Mouse (Mus musculus) embryonic fibroblast, embryonic 13.5 days (primary cell): Measurements from ENCODE around the gene Ankrd28.

Source experiments
- CTCF ChIP-seq: IDR thresholded peaks from 2 replicates; pipeline ENCODE4 v1.5.1; 2011; ENCODE audit warnings: mild to moderate bottlenecking, control low read depth, low read length, moderate library complexity, borderline replicate concordance; ENCODE audit not compliant: insufficient read depth
- POLR2A ChIP-seq: IDR thresholded peaks from 2 replicates; pipeline ENCODE4 v1.6.1; 2011; ENCODE audit warnings: low read depth, mild to moderate bottlenecking, control low read depth, low read length, moderate library complexity

DNA sequence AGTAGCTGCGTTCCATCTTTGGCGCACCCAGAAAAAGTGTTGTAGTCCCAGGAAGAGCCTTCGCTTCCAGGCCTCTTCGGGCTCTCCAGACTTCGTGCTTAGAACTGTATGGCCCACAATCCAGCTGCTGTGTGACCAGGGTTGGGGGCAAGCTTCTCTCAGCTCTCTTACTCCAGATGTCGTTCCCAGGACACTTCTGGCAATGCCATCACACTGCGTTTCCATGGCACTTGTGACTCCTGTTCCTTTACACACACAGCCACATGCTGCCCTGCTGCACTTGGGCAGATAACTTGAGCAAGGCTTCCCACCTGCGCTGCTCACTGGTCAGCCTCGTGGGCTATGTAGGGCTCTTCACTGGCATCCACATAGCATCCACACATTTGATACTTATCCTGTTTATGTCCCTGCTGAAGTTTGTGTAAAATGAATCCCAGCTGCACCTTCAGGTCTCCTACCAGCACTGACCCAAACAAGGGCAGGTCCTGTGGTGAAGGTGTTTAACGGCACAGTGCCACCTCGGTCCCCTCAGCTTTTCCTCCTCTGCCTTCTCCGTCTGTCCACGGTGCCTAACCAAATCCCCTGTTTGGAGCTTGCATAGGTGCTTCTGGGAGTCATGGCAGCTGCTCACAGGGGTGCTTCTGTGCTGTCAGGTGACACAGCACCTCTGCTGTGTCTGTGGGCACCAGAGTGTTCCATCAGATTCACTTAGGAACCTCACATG is 166.9 kb downstream of the Ankrd28 start:
- TF ChIP-seq CTCF (no peak), POLR2A (no peak)
